Mouse (Mus musculus) thymus, adult 18-20 months (tissue): Measurements from ENCODE around the gene Tatdn2.
A peak's percentile ranks its signal among the peaks of the same experiment; 100 is the strongest.

Experiments used
- DNase-seq, 2 experiments: peaks; one replicate each; pipeline ENCODE4 v3.0.0; 2022; ENCODE audit warnings: mixed read lengths in 2 of 2

Gene Tatdn2

DNA sequence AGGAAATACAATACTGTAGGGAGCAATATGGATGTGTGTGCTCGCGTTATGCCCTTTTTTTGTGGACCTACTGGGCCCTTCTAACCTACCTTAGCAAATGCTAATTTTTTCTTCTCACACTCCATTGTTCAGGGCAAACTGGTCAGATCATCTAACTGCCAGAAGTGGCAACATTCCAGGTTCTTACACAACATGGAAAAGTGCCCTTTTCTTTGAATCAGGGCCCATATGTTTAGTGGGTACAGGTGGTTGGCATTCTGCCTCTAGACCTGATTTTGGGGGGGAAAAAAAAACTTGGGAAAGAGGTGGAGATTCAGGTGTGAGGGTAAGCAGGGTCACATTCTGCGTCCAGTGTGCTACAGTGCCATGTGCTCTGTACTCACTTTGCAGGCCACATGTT is 20.7 kb downstream of the Tatdn2 start:
- no peak for DNase-seq

DNA sequence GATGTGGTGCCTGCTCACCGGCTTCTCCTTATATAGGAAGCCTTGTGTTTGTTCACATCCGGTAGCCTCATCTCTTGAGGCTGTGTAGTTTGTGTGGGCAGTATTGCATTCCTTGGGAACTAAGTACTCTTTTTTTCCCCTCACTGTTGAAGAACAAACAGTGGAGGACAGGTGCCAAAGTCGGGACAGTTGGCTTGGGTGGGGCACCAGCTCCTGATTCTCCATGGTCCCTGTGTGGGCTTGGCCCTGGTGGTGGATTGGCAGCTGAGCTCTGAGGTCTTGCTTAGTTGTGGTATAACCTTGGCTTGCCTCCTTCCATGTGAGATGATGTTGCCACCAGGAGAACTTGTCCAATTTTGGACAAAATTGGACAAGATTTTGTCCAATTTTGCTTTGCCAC is 23.0 kb downstream of the Tatdn2 start, which contains the start of gene Ghrl:
Gene Ghrl, minus strand, starts transcription at position 3 of the 400 bp plus-strand sequence.
- DNase-seq: no peak

DNA sequence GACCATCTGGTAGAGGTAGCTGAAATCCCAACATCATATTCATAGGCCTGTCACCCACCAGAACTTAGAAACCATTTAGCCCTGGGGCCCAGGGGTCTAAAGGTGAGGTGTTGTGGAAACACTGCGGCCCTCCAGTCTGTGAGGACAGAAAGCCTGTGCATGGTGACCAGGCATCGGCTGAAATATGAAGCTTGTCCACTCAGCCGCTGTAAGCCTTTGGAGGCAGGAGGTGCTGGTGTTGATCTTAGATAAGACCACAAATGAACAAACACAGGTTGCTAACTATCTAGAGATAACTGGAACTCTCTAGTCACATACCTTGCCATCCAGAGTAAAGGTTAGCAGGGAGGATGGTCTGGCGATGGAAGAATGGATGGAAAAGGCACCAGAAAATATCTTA is 24.2 kb downstream of the Tatdn2 start:
- DNase-seq: no peak

DNA sequence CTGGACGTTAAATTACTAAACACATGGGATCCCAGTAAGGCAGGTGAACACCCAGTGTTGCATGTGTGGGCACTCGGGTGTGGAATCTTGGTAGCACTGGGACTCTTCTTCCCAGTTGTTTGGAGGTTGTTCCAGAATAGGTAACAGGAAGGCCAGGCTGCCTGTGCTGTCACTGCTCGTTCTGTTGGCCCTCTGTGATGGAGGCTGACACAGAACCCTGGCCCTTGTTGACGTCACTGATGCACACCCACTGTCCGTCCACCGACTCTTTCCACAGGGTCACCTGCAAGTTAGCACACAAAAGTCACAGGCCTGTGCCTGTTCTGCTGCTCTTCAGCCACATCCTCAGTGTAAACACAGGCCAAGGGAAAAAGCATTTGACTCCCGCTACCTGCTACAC is 31.3 kb downstream of the Tatdn2 start:
- no peak for DNase-seq

DNA sequence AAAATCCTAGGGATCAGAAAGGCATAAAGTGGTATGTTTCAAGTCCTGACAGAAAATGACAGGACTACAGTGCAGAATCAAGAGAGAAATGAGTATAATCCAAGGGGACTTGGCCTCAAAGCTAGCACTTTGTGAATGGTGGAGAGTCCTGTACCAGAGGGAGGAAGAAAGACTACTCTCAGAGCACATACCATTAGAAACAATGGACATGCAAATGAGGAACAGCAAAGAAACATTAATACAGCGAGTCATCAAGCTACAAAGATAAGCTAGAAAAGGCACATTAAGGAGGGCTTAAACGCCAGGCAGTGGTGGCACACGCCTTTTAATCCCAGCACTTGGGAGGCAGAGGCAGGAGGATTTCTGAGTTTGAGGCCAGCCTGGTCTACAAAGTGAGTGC is 34.4 kb downstream of the Tatdn2 start:
- DNase-seq: no peak

DNA sequence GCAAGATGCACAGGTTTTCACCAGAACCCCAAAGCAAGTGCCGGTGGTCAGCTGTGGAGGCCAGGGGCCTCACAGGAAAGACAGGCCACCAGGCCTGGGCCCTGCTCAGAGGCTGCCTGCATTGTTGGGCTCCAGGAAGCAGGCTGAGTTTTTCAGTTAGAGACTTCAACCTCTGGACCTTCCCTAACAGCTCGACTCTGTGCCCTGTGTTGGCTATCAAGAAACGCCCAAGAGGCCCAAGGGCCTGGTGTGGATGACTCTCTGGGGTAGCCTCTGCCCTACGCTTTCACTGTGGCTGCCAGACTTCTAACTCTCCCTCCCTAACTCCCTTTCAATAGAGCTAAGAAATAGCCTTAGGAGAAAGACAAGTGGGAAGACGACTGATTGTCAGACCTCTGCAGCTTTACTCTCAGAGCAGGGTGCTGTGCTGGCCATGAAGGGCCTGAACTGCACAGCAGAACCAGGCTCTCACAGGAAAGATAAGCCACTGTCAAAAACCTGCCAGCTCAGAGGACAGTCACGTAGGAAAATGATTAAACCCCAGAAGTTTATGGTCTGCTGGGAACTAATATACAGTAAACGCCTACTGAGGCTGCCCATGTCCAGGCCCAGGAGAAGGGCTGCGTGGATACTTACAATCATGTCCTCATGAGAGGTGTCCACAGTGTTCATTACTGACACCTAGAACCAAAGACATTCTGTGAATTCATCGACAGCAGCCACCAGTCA is 40.6 kb downstream of the Tatdn2 start:
- DNase-seq: no peak

DNA sequence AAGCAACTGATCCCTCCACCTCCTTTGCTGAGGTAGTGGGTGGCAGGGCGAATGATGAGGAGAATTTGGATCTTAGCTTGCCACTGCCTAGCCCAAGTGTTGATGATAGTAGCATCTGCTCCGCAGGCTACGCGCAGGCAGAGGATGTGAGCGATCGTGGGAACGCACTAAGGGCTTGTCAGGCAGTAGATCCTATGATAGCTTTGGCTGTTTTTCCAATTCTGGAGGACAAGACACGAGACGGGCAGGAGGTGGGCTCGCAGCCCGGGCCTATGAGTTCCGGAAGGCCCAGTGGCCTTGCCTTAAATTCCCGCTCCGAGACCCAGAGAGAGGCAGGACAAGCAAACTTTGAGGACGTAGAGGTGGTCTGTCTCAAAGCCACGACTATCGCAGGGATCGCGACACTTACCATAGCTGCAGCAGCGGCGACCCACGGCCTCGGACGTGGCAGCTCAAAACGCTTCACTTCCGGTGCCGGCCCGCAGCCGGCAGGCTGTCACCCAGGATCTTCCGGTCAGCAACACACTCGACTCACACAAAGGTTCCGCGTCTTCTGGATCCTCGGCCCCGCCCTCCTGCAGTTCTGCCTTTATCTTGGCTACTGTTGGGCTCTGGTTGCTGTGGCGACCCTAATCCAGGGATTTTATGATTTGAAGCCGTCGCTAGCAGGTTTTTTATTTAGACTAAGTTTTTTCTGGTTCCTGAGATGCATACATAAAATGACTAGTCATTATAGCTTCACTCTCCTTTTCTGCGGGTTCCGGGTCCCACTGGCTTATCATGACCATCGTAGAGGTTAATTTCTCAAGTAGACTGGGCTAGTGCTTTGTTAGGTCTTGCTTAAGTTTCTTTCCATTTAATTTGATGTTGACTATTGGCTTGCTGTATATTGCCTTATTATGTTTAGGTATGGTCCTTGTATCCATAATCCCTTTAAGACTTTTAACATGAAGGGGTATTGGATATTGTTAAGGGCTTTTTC is 43.7 kb downstream of the Tatdn2 start, which contains the start of gene Sec13:
Gene Sec13, minus strand, starts transcription at position 508 of the 982 bp plus-strand sequence.
- DNase-seq: peak; percentile 63 to 68

DNA sequence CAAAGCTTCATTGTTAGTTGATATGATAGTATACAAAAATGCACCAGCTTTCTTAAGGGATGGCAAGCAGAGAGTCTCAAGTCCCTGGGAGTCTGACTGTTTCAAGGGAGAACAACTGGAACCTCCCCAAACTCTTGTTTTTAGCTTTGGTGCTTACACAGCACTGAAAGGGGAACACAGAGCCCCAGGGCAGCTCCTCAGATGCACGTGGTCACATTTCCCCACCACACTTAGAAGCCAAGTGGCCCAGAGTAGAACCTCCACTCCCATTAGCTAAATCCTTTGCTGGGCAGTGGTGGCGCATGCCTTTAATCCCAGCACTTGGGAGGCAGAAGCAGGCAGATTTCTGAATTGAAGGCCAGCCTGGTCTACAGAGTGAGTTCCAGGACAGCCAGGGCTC is 44.6 kb downstream of the Tatdn2 start:
- no peak for DNase-seq

DNA sequence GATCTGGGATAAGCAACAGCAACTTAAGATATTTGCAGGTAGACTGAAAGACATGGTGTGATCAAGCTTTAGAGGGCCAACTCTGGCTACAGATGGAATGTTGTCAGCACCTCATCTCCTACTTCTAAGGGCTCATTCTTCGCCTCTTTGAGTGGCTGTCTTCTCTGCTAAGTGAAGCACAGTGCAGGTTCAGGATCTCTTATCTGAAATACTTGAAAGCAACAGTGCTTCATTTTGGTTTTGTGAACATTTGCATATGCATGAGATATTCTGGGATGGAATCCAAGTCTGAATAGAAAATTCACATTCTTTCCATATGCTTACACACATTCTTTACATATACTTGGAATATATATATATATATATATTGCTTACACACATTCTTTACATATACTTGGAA is 45.5 kb downstream of the Tatdn2 start:
- no peak for DNase-seq

DNA sequence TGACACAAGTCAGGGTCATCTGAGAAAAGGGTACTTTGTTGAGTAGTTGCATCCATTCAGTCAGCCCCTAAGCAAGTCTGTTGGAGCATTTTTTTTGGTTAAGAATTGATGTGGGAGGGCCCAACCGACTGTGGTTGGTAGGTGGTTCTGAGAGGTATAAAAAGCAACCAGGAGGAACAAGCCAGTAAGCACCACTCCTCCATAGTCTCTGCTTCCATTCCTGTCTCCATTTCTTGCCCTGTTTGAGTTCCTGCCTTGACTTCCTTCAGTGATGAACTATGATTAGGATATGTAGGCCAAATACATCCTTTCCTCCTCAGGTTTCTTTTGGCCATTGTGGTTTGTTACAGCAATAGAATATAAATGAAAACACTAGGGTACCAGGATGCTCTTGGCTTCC is 46.3 kb downstream of the Tatdn2 start:
- no peak for DNase-seq

DNA sequence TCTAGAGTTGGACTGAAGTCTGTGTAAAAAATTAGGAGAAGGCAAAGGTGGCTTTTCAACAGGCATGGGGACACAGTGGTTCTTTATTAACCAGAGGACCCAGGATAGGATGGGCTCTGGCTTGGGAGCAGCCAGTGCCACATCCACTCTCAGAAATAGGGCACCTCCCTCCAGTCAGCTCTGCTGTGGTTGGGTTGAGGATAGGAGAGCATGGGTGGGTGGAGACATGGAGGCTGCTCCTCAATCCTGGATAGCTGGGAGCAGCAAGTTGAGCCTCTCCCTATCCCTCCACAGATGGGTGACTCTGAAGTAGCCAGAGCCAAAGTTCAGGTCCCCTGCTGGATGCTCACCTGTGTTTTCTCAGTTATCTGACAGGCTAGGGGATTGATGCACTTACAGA is 48.3 kb downstream of the Tatdn2 start:
- no peak for DNase-seq

DNA sequence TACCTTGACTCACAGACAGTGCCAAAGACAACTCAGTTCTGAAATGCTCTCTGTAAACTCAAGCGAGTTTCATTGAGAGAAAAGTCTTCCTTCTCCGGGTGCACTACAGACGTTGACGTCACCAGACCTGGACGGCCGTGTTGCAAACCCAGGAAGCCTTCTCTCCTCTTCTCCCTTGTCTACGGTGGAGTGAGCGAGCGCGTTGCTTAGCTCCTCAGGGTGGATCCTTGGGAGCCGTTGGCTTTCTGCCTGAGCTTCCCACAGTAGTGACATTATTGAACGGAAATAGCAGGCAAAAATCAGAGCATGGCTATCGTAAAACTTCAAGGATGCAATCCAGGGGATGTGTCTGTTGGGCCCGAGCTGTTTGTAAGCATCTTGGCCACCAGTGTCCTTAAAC is 50.4 kb downstream of the Tatdn2 start:
- no peak for DNase-seq

DNA sequence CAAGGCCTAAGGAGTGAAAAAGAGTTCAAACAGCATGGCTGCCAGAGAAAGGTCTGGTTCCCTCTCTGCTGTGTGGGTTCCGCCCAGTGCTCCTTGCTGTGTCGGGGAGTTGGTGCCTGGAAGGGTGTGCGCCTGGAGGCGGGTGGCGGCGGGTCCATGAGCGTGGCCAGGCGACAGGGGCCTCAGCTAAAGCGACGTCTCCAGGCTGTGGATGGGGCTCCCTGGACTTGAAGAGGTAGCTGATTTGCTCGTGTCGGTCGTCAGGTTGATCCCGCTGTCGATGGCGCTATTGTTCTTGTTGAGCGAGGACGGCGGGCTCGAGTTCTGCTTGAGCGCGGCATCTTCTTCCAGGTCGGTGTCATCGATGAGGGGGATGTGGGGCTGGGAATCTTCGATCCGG is 51.5 kb downstream of the Tatdn2 start:
- no peak for DNase-seq

DNA sequence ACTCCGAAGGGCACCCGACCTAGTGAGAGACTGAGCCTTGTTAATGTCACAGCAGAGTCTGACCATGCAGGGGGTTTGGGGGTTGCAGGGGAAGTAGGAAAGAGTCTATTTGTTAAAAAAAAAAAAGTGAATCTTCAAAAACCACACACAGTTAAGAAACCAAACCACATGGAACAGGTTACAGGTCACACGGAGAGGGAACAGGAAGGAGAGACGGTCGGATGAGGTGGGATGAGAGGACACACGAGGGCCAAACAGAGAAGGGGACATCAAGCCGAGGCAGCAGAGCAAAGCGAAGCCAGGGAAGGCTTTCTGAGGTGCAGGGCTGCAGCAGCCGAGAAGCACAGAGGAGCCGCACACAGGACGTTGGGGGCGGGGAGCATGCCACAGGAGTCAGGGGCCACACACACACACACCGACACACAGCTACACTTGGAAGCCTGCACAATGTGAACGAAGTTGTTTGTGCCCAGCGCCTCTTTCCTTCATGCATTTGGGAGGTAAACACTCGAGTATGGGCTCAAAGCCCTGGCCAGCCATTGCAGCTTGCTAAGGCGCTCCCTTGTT is 52.4 kb downstream of the Tatdn2 start:
- DNase-seq: peak in 1 of 2 experiments; percentile 12
